Mouse (Mus musculus) heart, adult 2 months (tissue): Measurements from ENCODE around the gene Cmc4. TPM values are rescaled to one million over a fixed set of nuclear protein-coding genes. Genes with fewer than 3 reads are reported as not detected.

Source experiments
- DNase-seq, 2 experiments: peaks; one replicate each; pipeline ENCODE4 v3.0.0; 2021
- H3K27ac ChIP-seq: fragments of 200-600 bp; 2 replicates; pipeline ENCODE4 v1.8.1; 2022
- H3K27me3 ChIP-seq: fragments of 200-500 bp; 2 replicates; pipeline ENCODE4 v1.6.1; 2012; ENCODE audit warnings: mild to moderate bottlenecking, low read length, inconsistent platforms, mixed read lengths; ENCODE audit not compliant: control insufficient read depth, insufficient read depth
- H3K36me3 ChIP-seq: fragments of 200-500 bp; 2 replicates; pipeline ENCODE4 v1.6.1; 2012; ENCODE audit warnings: low read length, inconsistent platforms; ENCODE audit not compliant: control insufficient read depth, insufficient read depth
- H3K4me1 ChIP-seq: fragments of 200-500 bp; 2 replicates; pipeline ENCODE4 v1.6.1; 2011; ENCODE audit warnings: low read length; ENCODE audit not compliant: control insufficient read depth, insufficient read depth
- H3K4me3 ChIP-seq: fragments of 200-600 bp; 2 replicates; pipeline ENCODE4 v1.8.1; 2022
- H3K79me2 ChIP-seq: fragments of 200-500 bp; replicated peaks from 2 replicates; pipeline ENCODE4 v1.6.1; 2012; ENCODE audit warnings: mild to moderate bottlenecking, inconsistent platforms, low read length, moderate library complexity, mixed read lengths; ENCODE audit not compliant: control insufficient read depth, insufficient read depth
- H3K9ac ChIP-seq: fragments of 200-500 bp; 2 replicates; pipeline ENCODE4 v1.6.1; 2012; ENCODE audit warnings: low read depth, mild to moderate bottlenecking, control low read depth, inconsistent platforms, low read length, mixed read lengths
- CTCF ChIP-seq: fragments of 200-600 bp; IDR thresholded peaks from 2 replicates; pipeline ENCODE4 v1.8.1; 2022; ENCODE audit warnings: antibody characterized with exemption, mild to moderate bottlenecking, moderate library complexity
- EP300 ChIP-seq: fragments of 200-500 bp; IDR thresholded peaks from 2 replicates; pipeline ENCODE4 v1.6.1; 2011; ENCODE audit warnings: low read depth, low read length, control low read depth; ENCODE audit not compliant: insufficient read depth
- POLR2A ChIP-seq: fragments of 200-500 bp; IDR thresholded peaks from 2 replicates; pipeline ENCODE4 v1.6.1; 2011; ENCODE audit warnings: mild to moderate bottlenecking, low read depth, low read length, control low read depth; ENCODE audit not compliant: insufficient read depth
- WGBS: fragments of 180-500 bp; shearing (Covaris S2); methylation state at CpG from one replicate; pipeline ENCODE4 v1.1.7; 2018; 5-methylcytosine and 5-hydroxymethylcytosine counted together
- intact Hi-C: fragments of 180-260 bp; cut with DNase I; formaldehyde crosslinking; loops from one replicate; pipeline ENCODE4 v1.15.1; 2025
- polyA plus RNA-seq: library from polyadenylated mRNA; depleted of rRNA; stranded (reverse); fragments of >200 nt; gene quantifications from 2 replicates; pipeline ENCODE4 v1.2.3, GENCODE M21; 2012; rRNA removed
- total RNA-seq, 2 experiments: library from RNA; stranded (reverse); gene quantifications; 2 replicates each; pipeline ENCODE4 v1.2.3; 2021

Cmc4 gene
- total and polyA plus RNA-seq, 3 experiments = 4.8 to 9.6 (median 8.7) TPM

DNA sequence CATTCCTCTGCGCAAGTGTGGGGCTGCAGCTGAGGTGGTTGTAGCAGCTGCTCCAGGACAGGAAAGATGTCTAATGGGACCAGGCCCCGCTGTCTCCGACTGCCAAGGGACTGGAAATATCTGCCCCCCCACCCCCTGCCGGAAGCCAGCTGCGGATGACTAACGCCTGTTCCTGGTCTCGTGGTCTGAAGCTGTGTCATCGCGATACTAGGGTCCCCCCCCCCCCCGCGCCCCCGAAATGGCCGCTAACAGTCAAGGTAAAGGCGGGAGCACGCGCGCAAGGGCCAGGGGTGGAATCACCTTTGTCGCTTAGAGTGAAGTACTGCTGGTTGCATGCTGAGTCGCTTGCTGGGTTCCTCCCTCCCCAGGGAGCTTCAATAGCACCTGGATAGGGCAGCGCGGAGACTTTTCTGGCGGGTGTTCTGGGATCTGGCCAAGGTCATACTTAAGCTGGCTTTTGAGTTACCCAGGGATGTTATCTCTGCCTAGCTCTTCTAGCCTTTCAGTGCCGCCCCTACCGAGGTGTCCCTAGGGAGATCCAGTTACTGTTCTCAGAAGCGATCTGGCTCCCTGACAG, 34.1 kb downstream of the Cmc4 start, which contains the start of the genes Fundc2 and F8:
Gene Fundc2 (plus strand): TSS at position 205 of the 577 bp plus-strand sequence.
Gene F8 (minus strand): TSS at position 421 of the 577 bp plus-strand sequence.
- peak within 1 kb of the TSS; percentile 63 for H3K4me3 ChIP-seq
- 10% methylated on average over 25 of the region's 25 CpGs for WGBS

DNA sequence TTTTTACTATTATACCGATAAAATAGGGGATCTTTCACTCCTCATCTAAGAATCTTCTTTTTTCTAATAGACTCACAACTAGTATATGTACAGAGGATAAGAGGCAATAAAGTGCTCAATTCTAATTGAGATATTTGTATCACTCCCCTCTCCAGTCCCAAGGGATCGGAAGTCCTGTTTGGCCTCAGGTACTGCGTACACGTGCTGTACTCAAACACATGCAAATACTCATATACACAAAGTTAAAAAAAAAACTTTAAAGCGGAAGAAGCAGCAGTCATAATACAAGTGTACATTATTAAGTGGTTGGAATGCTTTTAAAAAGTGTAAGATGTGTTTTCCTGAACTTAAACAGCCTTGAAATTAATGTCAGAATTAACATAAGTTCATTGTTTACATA, 34.7 kb downstream of the Cmc4 start:
- peaks cover 1% of the 10 kb centered on the region for H3K4me1 ChIP-seq
- no peaks in the 10 kb centered on the region for H3K79me2 ChIP-seq
- H3K4me3 ChIP-seq = peak overlapping the region; percentile 27
- H3K27ac ChIP-seq = peak overlapping the region; percentile 89
- H3K27me3 ChIP-seq = no peaks in the 10 kb centered on the region
- 57% methylated on average over 5 of the region's 5 CpGs for WGBS
- TF ChIP-seq CTCF (no peak), POLR2A (no peak), EP300 (no peak)
- no peak overlapping the region for H3K9ac ChIP-seq
- no peaks in the 10 kb centered on the region for H3K36me3 ChIP-seq
- DNase-seq = no peak
- intact Hi-C loops = loop anchor here (2.0 to 5.0 kb wide), 2 partner anchors 35 to 284 kb away; partner anchors contain the start of genes Brcc3, Cmc4, Dkc1 and Mtcp1

More for the DNA sequence above, 34.1 kb downstream of the Cmc4 start, which contains the start of the genes Fundc2 and F8:
- peak; percentile 62 to 84 for DNase-seq
- H3K36me3 ChIP-seq = no peaks in the 10 kb centered on the region
- H3K27me3 ChIP-seq = no peaks in the 10 kb centered on the region
- H3K9ac ChIP-seq = peak within 1 kb of the TSS; percentile 88
- H3K4me1 ChIP-seq = peaks cover 1% of the 10 kb centered on the region
- H3K79me2 ChIP-seq = no peaks in the 10 kb centered on the region
- no peak for TF ChIP-seq CTCF
- 0 out of 2 replicates have a peak, but pooled peaks have one; percentile 50 for TF ChIP-seq EP300
- peak; percentile 59 for TF ChIP-seq POLR2A
- peak within 1 kb of the TSS; percentile 89 for H3K27ac ChIP-seq
- intact Hi-C loops = loop anchor here (2.0 to 5.0 kb wide), 2 partner anchors 35 to 285 kb away; partner anchors contain the start of genes Brcc3, Cmc4, Dkc1 and Mtcp1

DNA sequence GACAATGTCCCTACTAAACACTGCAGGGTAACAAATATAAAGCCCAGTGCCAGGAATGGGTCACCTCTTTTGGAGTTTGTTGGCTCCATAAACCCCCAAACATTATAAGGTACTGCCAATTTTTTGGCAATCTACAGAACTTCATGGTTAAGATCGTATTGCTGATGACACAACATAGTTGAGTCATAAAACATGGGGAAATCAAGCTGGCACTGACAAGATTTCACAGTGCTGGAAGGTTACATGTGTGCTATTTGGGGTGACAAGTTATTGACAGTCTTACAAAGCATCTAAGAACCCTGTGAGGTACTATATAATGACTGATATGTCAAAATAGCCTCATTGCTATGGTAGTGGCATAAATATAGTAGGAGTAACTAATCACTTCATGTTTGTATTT, 35.2 kb downstream of the Cmc4 start:
- no peak overlapping the region for H3K9ac ChIP-seq
- no peaks in the 10 kb centered on the region for H3K27me3 ChIP-seq
- no peaks in the 10 kb centered on the region for H3K36me3 ChIP-seq
- H3K4me3 ChIP-seq = no peak overlapping the region
- intact Hi-C loops = loop anchor here (5.0 kb wide), 1 partner anchor 284 kb away; the partner anchor contains the start of gene Dkc1
- H3K4me1 ChIP-seq = peaks cover 1% of the 10 kb centered on the region
- 59% methylated on average over 1 of the region's 1 CpGs for WGBS
- H3K79me2 ChIP-seq = no peaks in the 10 kb centered on the region
- no peak overlapping the region for H3K27ac ChIP-seq
- TF ChIP-seq CTCF (no peak), EP300 (no peak), POLR2A (no peak)
- no peak for DNase-seq

DNA sequence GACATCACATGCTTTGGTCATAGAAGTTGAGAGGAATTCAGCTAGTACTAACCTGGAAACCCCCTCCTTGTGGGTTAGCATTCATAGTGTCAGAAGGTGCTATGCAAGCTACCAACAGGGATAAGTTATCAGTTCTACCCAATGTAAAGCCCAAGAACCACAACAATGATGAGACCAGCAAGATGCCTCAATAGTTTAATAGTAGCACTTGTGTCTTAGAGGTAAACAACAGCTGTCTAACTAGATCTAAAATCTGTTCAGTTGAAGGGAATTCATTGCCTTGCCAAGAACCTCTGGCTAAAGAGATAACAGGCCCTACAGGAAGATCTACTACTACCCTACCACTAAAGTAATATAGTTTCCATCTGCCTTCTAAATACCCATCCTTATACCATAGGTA, 39.6 kb downstream of the Cmc4 start:
- H3K4me3 ChIP-seq = no peak overlapping the region
- no peak overlapping the region for H3K9ac ChIP-seq
- H3K36me3 ChIP-seq = no peaks in the 10 kb centered on the region
- DNase-seq = no peak
- H3K27me3 ChIP-seq = no peaks in the 10 kb centered on the region
- TF ChIP-seq POLR2A (no peak), EP300 (no peak), CTCF (no peak)
- H3K79me2 ChIP-seq = no peaks in the 10 kb centered on the region
- peaks cover 1% of the 10 kb centered on the region for H3K4me1 ChIP-seq
- no peak overlapping the region for H3K27ac ChIP-seq
- intact Hi-C loops = no loop called here

DNA sequence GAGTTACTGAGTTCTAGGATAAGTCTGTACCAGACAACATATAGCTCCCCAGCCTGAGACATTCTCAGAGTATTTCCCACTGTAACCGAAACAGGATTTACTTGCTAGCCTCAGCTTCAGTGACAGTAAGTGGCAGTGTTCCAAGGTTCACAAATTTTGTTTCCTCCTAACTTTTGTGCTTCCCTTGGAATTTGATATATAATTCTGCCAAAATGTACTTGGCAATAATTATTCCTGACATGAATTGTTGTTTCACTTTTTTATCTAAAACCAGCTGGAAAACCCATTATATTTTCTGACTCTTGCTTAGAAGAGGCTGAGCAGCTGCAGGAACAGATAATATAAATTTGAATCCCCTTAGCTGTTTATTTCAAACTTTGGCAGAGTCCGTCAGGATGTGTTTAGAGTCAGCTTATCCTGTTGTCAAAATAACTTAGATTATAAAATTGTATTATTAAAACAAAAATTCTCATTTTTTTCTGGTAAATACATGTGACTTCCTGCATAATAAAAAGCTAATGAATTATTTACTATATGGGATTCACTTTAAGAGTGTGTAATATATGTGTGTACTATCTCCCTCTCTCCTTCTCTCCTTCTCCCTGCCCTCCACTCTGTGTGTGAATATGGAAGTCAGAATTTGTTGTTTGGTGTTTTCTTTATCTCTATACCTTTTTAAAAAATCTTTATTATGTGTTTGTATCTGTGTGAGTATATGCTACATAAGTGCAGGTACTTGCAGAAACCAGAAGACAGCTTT, 43.5 kb downstream of the Cmc4 start:
- intact Hi-C loops = no loop called here
- TF ChIP-seq POLR2A (no peak), CTCF (no peak), EP300 (no peak)
- Histone ChIP-seq H3K9ac (no peak overlapping the region), H3K36me3 (no peaks in the 10 kb centered on the region), H3K4me3 (no peak overlapping the region), H3K27me3 (no peaks in the 10 kb centered on the region), H3K4me1 (no peaks in the 10 kb centered on the region; the same call in 1 of the 2 replicates), H3K27ac (peak overlapping the region; percentile 29), H3K79me2 (no peaks in the 10 kb centered on the region)
- DNase-seq = no peak
- 36% methylated on average over 2 of the region's 2 CpGs for WGBS

- TF ChIP-seq POLR2A (no peak), CTCF (no peak)
- H3K27me3 ChIP-seq = no peaks in the 10 kb centered on the region
- intact Hi-C loops = no loop called here
- no peaks in the 10 kb centered on the region; the same call in 1 of the 2 replicates for H3K4me1 ChIP-seq
- no peak for DNase-seq
- no peak overlapping the region for H3K9ac ChIP-seq
- H3K27ac ChIP-seq = no peak overlapping the region
- H3K79me2 ChIP-seq = no peaks in the 10 kb centered on the region
- H3K36me3 ChIP-seq = no peaks in the 10 kb centered on the region
- no peak overlapping the region for H3K4me3 ChIP-seq
These were observed 46.2 kb downstream of the Cmc4 start for GRCm38 (mm10) chrX:75370197-75370596.

Other genes with a start within 250 kb of the Cmc4 start
- 100 to 1,000 TPM; 144 to 190 TPM for gene Fundc2, start 34.2 kb downstream of the Cmc4 start, total RNA-seq
- gene Fundc2, start 34.2 kb downstream of the Cmc4 start, polyA plus RNA-seq = 31.3 and 63.0 TPM in 2 replicates
- 1 to 10 TPM; 1.0 to 2.4 TPM for gene F8, start 34.0 kb downstream of the Cmc4 start, total RNA-seq
- 0.45 and 1.8 TPM in 2 replicates for gene F8, start 34.0 kb downstream of the Cmc4 start, polyA plus RNA-seq
- 1 to 10 TPM; 2.6 TPM for gene Mtcp1, start within 50 bp of the Cmc4 start, total RNA-seq
- gene Mtcp1, start within 50 bp of the Cmc4 start, polyA plus RNA-seq = 3.3 and 6.4 TPM in 2 replicates
- 10 to 100 TPM; 23.9 to 28.6 TPM for gene Brcc3, start within 50 bp of the Cmc4 start, total RNA-seq
- 9.7 and 23.4 TPM in 2 replicates for gene Brcc3, start within 50 bp of the Cmc4 start, polyA plus RNA-seq
- gene Vbp1, start 97.7 kb upstream of the Cmc4 start, total RNA-seq = 10 to 100 TPM; 37.8 to 39.8 TPM
- 6.5 and 14.4 TPM in 2 replicates for gene Vbp1, start 97.7 kb upstream of the Cmc4 start, polyA plus RNA-seq
- under 1 TPM; 0.08 to 0.25 TPM for gene Rab39b, start 161.6 kb upstream of the Cmc4 start, total RNA-seq
- gene Rab39b, start 161.6 kb upstream of the Cmc4 start, polyA plus RNA-seq = 0.08 and 0.09 TPM in 2 replicates